Mouse (Mus musculus): Measurements from ENCODE around the gene Kcnj12. TPM values are rescaled to one million over a fixed set of nuclear protein-coding genes. Genes with fewer than 3 reads are reported as not detected.

Gene Kcnj12
- polyA plus RNA-seq, 1 experiment: 1.5 TPM

DNA sequence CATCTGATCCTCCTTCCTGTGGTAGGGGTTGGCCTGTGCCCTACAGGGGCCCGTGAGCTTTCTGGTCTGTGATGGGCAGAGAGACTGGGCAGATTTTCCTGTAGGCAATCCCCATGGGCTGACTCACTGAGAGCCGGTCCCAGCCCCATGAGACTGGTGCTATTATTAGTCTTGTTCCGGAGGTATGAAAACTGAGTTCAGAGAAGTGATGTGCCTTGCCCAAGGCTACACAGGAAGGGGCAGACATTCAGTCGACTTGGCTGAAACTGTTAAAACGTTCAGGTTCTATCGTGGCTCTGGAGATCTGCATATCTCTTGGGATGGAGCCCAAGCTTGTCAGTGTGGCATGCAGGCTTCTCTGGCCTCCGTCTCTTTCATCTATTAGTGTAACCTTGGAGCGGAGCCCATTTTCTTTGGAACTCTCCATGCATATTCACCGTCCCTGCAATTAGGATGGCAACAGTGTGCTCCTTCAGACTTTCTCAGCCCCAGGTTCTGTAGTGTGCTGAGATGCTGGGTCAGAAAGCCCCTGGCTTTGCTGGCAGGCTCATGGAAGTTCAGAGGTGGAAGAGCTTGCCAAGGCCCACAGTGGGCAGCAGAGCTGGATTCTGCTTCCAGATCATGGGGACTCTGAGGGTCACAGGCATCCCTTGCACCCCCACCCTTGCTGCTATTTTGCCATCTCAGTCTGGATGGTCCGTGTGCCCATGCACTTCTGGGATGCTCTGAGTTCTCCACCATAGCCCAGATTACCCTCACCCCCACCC lies 37.5 kb downstream of the Kcnj12 start:
- no peaks in the 10 kb centered on the region for H3K36me3 ChIP-seq (ENCODE audit: control insufficient read depth, insufficient read depth, low read length, poor library complexity, severe bottlenecking)
- H3K9me3 ChIP-seq (replicated peaks; ENCODE audit: control insufficient read depth, insufficient read depth, low read length, poor library complexity, severe bottlenecking): no peaks in the 10 kb centered on the region
- H3K27me3 ChIP-seq (ENCODE audit: control insufficient read depth, insufficient read depth, low read length, poor library complexity, severe bottlenecking): no peaks in the 10 kb centered on the region
- no peaks in the 10 kb centered on the region for H3K4me1 ChIP-seq (ENCODE audit: control insufficient read depth, insufficient read depth, low read length)
- TF ChIP-seq POLR2A (IDR thresholded peaks at IDR 0.05; ENCODE audit: insufficient read depth, low read length) (no peak), EP300 (IDR thresholded peaks at IDR 0.05; ENCODE audit: insufficient read depth, low read depth, low read length) (no peak), CTCF (IDR thresholded peaks at IDR 0.05; ENCODE audit: low read depth, low read length) (no peak)
- H3K9ac ChIP-seq (ENCODE audit: low read depth, poor library complexity, severe bottlenecking): no peak overlapping the region
- H3K4me3 ChIP-seq (ENCODE audit: low read depth, low read length): no peak overlapping the region
- H3K27ac ChIP-seq (ENCODE audit: insufficient read depth, low read length): no peak overlapping the region

DNA sequence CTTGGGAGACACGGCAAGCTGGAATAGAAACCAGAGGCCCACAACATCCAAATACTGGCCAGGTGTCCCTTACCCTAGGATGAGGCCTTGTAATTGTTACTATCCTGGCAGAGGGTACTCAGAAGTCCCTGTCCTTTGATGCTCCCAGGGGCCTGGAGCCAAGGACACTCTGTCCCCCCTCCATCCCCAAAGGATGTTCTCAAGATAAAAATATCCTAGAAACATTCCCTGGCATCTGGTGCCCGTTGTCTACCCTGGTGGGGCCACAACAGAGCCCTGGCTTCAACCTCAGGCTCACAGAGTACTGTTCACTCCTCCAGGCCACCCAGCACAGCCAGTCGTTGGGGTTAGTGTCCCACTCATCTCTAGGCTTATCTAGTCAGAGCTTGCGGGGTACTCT lies 38.3 kb downstream of the Kcnj12 start:
- H3K9me3 ChIP-seq (replicated peaks; ENCODE audit: control insufficient read depth, insufficient read depth, low read length, poor library complexity, severe bottlenecking): no peaks in the 10 kb centered on the region
- H3K9ac ChIP-seq (ENCODE audit: low read depth, poor library complexity, severe bottlenecking): no peak overlapping the region
- H3K36me3 ChIP-seq (ENCODE audit: control insufficient read depth, insufficient read depth, low read length, poor library complexity, severe bottlenecking): no peaks in the 10 kb centered on the region
- no peak overlapping the region for H3K27ac ChIP-seq (ENCODE audit: insufficient read depth, low read length)
- H3K4me3 ChIP-seq (ENCODE audit: low read depth, low read length): no peak overlapping the region
- H3K27me3 ChIP-seq (ENCODE audit: control insufficient read depth, insufficient read depth, low read length, poor library complexity, severe bottlenecking): no peaks in the 10 kb centered on the region
- no peak for TF ChIP-seq EP300 (IDR thresholded peaks at IDR 0.05; ENCODE audit: insufficient read depth, low read depth, low read length)
- no peak for TF ChIP-seq POLR2A (IDR thresholded peaks at IDR 0.05; ENCODE audit: insufficient read depth, low read length)
- TF ChIP-seq CTCF (IDR thresholded peaks at IDR 0.05; ENCODE audit: low read depth, low read length): no peak
- H3K4me1 ChIP-seq (ENCODE audit: control insufficient read depth, insufficient read depth, low read length): no peaks in the 10 kb centered on the region

DNA sequence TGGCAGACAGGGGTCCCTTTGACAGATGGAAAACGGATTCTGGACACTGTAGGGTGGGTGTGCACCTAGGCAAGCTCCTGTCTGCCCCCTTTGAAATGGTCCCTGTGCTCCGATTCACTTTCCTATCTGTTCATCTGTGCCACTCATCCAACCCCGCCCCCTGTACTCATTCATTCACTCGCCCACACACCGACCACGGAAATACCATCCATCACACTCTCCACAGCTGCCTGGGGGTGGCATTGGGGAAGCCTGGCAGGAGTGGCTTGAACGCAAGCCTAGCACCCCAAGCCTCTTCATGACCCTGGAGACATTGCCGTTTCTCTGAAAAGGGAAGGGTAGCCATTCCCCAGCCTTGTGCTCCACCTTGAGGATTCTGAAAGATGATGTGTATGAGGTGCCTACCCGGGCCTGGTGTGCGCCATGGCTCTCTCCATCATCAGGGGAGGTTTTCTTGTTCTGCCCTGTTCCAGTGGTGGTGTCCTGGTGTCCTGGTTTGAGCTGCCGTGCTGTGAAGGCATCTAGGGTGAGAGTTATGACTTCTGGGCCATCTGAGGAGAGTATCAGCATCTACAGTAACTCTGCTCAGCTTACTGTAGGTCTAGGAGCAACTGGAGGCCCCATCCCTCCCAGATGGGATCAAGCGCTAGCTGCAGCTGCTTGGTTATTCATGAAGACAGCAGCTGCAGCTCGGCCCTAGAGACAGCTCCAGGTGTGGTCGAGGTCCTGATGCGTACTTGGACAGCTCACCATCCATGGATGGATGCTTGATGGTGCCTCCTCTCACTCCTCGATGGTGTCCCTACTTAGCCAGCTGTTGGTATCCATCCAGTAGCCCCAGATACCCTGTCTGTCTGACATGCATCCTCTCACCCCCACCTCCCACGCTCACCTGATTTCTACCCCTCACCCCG lies 40.4 kb downstream of the Kcnj12 start:
- Histone ChIP-seq H3K36me3 (ENCODE audit: control insufficient read depth, insufficient read depth, low read length, poor library complexity, severe bottlenecking) (no peaks in the 10 kb centered on the region), H3K27ac (ENCODE audit: insufficient read depth, low read length) (no peak overlapping the region), H3K4me1 (ENCODE audit: control insufficient read depth, insufficient read depth, low read length) (no peaks in the 10 kb centered on the region), H3K9ac (ENCODE audit: low read depth, poor library complexity, severe bottlenecking) (no peak overlapping the region), H3K27me3 (ENCODE audit: control insufficient read depth, insufficient read depth, low read length, poor library complexity, severe bottlenecking) (no peaks in the 10 kb centered on the region), H3K4me3 (ENCODE audit: low read depth, low read length) (no peak overlapping the region), H3K9me3 (replicated peaks; ENCODE audit: control insufficient read depth, insufficient read depth, low read length, poor library complexity, severe bottlenecking) (no peaks in the 10 kb centered on the region)
- TF ChIP-seq EP300 (IDR thresholded peaks at IDR 0.05; ENCODE audit: insufficient read depth, low read depth, low read length) (no peak), POLR2A (IDR thresholded peaks at IDR 0.05; ENCODE audit: insufficient read depth, low read length) (no peak), CTCF (IDR thresholded peaks at IDR 0.05; ENCODE audit: low read depth, low read length) (no peak)

DNA sequence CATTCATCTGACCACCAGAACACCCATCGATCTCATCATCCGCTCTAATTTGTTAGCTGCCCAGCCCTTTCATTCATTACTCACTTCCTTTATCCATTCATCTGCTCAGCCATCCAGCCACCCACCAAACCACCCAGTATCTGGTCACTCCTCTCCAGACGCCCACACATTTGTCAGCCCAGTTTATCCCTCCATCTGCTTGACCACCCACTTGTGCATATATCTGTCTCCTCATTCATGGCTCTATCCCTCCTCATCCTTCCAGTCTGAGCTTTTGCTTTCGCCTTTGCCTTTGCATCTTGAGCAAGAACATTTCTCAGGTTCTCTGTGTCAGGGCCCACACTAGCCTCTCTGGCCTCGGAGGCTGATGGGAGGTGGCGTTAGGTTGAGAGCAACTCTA lies 41.1 kb downstream of the Kcnj12 start:
- Histone ChIP-seq H3K27ac (ENCODE audit: insufficient read depth, low read length) (no peak overlapping the region), H3K9ac (ENCODE audit: low read depth, poor library complexity, severe bottlenecking) (no peak overlapping the region), H3K4me3 (ENCODE audit: low read depth, low read length) (no peak overlapping the region), H3K9me3 (replicated peaks; ENCODE audit: control insufficient read depth, insufficient read depth, low read length, poor library complexity, severe bottlenecking) (no peaks in the 10 kb centered on the region), H3K4me1 (ENCODE audit: control insufficient read depth, insufficient read depth, low read length) (no peaks in the 10 kb centered on the region), H3K27me3 (ENCODE audit: control insufficient read depth, insufficient read depth, low read length, poor library complexity, severe bottlenecking) (no peaks in the 10 kb centered on the region), H3K36me3 (ENCODE audit: control insufficient read depth, insufficient read depth, low read length, poor library complexity, severe bottlenecking) (no peaks in the 10 kb centered on the region)
- no peak for TF ChIP-seq EP300 (IDR thresholded peaks at IDR 0.05; ENCODE audit: insufficient read depth, low read depth, low read length)
- TF ChIP-seq CTCF (IDR thresholded peaks at IDR 0.05; ENCODE audit: low read depth, low read length): no peak
- no peak for TF ChIP-seq POLR2A (IDR thresholded peaks at IDR 0.05; ENCODE audit: insufficient read depth, low read length)

DNA sequence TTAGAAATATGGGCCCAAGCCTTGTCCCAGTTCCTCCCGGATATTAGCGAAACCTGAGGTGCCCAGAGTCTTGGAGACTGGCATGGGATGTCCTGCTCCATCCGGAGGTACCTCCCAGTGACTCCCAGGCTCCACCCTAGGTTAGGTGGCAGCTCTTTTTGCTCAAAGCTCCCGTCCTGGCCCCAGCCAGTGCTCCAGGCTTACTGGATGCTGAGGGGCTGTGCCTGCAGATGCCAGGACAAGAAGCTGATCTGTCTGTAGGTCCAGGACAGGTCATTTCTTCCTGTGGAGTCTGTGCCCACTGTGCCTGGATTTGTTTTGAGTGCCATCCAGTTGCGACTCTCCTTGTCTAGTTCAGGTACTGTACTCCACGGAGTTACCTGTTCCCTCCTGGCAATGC lies 43.3 kb downstream of the Kcnj12 start:
- Histone ChIP-seq H3K9ac (ENCODE audit: low read depth, poor library complexity, severe bottlenecking) (no peak overlapping the region), H3K9me3 (replicated peaks; ENCODE audit: control insufficient read depth, insufficient read depth, low read length, poor library complexity, severe bottlenecking) (no peaks in the 10 kb centered on the region), H3K4me3 (ENCODE audit: low read depth, low read length) (no peak overlapping the region), H3K4me1 (ENCODE audit: control insufficient read depth, insufficient read depth, low read length) (no peaks in the 10 kb centered on the region), H3K27me3 (ENCODE audit: control insufficient read depth, insufficient read depth, low read length, poor library complexity, severe bottlenecking) (no peaks in the 10 kb centered on the region), H3K27ac (ENCODE audit: insufficient read depth, low read length) (no peak overlapping the region), H3K36me3 (ENCODE audit: control insufficient read depth, insufficient read depth, low read length, poor library complexity, severe bottlenecking) (no peaks in the 10 kb centered on the region)
- TF ChIP-seq EP300 (IDR thresholded peaks at IDR 0.05; ENCODE audit: insufficient read depth, low read depth, low read length): no peak
- TF ChIP-seq POLR2A (IDR thresholded peaks at IDR 0.05; ENCODE audit: insufficient read depth, low read length): no peak
- TF ChIP-seq CTCF (IDR thresholded peaks at IDR 0.05; ENCODE audit: low read depth, low read length): no peak

Measured in ES-Bruce4 (cell line).